Mouse (Mus musculus) kidney, postnatal 14 days (tissue): ENCODE measurements around the gene Ptges3l.

Experiments used
- DNase-seq: peaks from one replicate; pipeline ENCODE4 v3.0.0; 2022; ENCODE audit warnings: mixed read lengths

The Ptges3l gene

DNA sequence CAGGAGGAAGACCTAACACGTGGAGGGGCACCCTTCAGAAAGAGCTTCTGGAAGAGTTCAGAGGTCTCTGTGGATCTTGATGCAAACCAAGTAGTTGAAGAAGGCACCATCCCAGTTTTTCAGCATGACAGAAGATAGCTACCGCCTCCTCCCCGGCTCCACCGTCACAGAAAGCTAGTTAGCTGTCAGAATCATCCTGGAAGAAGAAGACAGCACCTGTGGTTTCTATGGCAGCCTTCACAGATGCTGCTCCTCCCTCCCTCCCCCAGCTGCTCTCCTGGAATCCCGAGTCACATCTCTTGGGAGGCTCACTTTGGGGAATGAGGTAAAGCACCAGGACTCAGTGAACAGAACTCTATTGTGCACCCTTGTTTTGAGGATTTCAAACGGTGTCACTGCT lies 6.1 kb downstream of the Ptges3l start:
- no peak for DNase-seq

DNA sequence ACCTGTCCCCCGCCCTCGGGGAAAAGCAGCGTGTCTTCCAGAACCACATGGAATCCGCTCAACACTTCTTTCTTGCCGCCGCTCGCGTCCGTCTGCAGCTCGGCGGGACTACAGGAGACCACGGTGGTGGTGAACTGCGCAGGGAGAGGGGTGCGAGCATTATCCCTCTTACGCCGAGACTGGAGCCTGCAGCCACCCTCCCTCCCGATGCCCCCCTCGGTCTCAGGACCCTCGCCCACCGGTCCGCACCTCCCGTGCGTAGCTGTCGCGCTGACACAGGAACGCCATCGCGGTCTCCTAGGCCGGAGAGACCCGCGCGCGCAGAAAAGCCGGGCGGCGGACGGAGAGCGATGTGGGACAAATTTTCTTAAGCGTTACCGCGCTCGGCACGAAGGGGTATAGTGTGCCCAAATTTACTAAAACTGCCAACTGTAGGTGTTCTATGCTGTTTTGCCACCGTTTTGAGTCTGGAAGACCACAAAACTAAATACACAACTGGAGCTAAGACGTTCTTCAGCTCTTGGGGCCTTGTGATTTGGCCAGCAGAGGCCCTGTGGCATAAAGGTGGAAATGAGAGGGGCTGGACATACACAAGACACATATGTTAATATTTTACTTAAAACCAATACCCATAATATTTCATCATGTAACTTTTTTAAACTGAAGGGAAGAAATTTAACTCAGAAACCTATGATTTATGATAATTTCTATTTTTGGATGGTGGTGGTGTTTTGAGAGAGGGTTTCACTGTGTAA lies 7.9 kb downstream of the Ptges3l start, which contains the start of gene Aarsd1:
Aarsd1 (minus strand) TSS at position 515 of the 755 bp plus-strand sequence.
- DNase-seq = peak; percentile 90

DNA sequence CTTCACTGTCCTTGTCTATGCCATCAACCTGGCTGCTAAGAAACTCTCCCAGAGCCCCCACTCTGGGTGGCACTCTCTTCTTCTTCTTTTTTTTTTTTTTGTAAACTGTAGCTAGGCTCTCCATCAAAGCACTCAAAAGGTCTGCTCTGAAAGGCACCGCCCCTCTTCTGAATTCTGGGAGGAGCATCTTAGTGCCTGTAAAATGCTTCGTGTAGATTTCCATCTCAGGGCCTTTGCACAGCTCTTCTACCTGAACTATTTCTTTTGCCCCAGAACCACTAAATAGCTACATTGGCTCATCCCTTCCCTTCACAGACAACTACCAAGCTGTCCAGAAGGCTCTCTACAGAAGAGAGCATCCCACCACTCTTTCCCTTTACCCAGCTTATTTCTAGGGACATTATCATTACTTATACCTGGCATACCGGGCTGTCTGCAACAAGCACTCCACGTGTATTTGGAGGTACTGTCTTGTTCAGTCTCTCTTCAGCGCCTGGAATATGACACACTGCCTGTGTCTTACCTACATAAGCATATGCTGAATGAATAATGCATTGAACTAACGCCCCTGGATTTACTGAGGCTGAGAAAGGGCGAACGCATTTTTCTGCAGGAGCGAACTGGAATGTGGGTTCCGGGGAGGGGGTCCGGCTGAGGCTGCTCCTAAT lies 8.6 kb downstream of the Ptges3l start:
- no peak for DNase-seq

DNA sequence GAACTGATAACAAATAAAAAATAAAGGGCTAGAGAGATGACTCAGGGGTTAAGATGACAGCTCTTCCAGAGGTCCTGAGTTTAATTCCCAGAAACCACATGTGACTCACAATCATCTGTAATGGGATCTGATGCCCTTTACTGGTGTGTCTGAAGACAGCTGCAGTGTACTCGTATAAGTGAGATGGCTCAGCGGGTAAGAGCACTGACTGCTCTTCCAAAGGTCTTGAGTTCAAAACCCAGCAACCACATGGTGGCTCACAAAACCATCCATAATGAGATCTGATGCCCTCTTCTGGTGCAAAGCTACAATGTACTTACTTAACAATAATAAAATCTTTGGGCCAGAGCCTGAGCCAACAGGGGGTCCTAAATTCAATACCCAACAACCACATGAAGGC lies 9.8 kb downstream of the Ptges3l start:
- DNase-seq = no peak

DNA sequence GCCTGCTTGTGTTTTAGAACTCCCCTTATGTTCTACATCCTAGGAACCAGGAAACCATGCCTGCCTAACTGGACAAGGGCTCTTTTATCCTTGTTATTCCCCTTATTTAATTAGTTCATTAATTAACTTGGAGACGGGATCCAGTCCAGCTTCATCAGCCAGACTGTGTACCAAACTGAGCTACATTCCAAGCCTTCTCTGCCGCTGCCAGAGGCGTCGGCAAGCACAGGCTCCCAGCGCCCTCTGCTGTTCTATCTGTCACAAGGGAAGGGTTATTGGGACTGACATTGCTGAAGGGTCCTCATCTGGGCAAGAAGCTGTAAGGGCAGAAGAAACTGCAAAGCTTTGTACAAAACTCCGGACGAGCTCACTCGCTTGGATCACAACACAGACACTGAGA lies 30.0 kb downstream of the Ptges3l start:
- peak; percentile 91 for DNase-seq

GRCm38 (mm10) chr11:101381817-101382216 lies 43.3 kb downstream of the Ptges3l start:
- no peak for DNase-seq

- DNase-seq = peak; percentile 69
Measured at GRCm38 (mm10) chr11:101378926-101379325, 46.2 kb downstream of the Ptges3l start.

- DNase-seq = peak; percentile 43
Measured at GRCm38 (mm10) chr11:101378196-101378595, 46.9 kb downstream of the Ptges3l start.

GRCm38 (mm10) chr11:101374421-101374938 lies 50.7 kb downstream of the Ptges3l start:
- DNase-seq = no peak

GRCm38 (mm10) chr11:101370141-101370540 lies 55.0 kb downstream of the Ptges3l start:
- no peak for DNase-seq
